Mouse (Mus musculus): Measurements from ENCODE around the gene Smok2a.
"Not testable (repeated sequence)": the region's sequence is repeated elsewhere in the genome, so short reads cannot be mapped to it uniquely, and the experiment has no call there.

DNA sequence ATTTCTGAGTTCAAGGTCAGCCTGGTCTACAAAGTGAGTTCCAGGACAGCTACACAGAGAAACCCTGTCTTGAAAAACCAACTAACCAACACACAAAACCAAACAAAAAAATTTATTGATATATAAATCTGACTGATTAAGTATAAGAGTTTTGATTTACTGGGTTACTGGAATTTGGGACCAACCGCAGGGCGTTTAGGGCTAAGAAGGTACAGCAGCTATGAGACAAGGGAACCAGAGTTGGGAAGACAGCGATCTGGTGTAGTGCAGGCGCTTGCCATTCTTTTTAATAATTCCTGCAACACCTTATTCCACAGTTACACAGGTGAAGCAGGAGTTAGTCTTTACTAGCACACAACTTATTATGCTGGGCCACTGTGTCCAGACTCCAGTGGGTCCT, 19.4 kb upstream of the Smok2a start:
- not testable (repeated sequence) for TF ChIP-seq EP300, CTCF (IDR thresholded peaks at IDR 0.05; ENCODE audit: low read depth)

Measured in liver, embryonic 14.5 days (tissue).